Mouse (Mus musculus) inflammation-experienced regulatory T-cells, adult 6 months (primary cell): ENCODE measurements around the gene Brpf1. TPM values are rescaled to one million over a fixed set of nuclear protein-coding genes. Genes with fewer than 3 reads are reported as not detected.

ENCODE experiments used
- ATAC-seq: one replicate; pipeline ENCODE4 v1.8.0; 2017
- polyA plus RNA-seq, 3 experiments: library from polyadenylated mRNA; unstranded; fragments of 100-300 nt; shearing (Covaris generic); gene quantifications; one replicate each; pipeline ENCODE4 v1.2.1; 2017

The Brpf1 gene
- polyA plus RNA-seq, 3 experiments from 2014 or later: 9.2 to 15.3 (median 13.7) TPM

DNA sequence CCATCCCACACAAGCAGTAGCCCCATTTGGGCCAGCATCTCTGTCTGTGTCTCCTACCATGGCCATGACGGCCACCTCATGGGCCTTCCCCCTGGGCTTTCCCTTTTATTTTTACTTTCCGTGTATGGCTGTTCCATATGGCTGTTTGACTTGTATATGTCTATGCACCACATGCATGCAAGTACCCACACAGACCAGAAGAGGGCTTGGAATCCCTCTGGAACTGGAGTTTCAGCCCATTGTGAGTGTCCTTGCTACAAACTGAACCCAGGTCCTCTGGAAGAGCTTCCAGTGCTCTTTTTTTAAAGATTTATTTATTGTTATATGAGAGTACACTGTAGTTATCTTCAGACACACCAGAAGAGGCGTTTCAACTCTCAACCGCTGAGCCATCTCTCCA, 54.5 kb downstream of the Brpf1 start:
- no peak for ATAC-seq

DNA sequence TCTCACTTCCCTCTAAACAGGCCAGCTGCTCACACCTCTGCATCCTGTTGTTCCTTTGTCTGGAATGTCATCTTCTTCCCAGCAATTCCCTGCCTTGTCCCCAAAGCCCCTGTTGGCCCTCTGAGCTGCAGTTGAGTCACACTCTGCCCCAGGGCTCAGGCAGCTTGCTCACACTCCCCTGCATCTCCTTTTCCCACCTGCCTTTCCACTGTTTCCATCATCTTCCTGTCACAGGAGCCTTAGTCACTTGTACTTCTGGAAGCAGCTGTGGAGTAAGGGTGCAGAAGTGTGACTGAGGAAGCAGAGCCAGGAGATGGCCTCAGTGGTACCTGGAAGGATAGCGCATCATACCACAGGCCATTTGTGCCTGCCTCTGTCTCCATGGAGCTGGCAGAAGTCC, 55.3 kb downstream of the Brpf1 start:
- no peak for ATAC-seq

DNA sequence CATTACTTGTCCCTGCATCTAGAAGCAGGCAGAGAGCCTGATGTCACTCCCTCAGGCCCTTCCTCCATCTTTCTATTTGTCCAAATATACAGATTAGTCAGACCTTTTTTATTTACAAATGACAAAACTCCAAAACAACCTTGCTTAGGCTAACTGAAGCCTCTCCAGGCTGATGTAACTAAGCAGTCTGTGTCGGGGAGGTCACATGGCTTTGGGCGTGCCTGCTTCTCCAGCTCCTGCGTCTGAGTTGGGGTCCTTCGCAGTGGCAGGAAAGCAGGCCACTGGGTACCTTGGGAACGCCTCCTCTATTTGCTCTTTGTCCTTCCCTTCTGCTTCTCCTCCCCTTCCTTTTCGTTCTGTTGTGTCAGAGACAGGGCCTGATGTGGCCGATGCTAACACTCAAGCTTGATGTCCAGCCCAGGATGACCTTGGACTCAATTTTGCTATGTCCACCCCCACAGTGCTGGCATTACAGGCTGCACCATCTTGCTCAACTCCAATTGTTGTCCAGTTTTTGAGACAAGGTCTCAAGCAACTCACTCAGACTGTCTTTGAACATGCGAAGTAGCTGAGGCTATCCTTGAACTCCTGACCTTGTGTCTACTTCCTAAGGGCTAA, 57.7 kb downstream of the Brpf1 start:
- no peak for ATAC-seq

DNA sequence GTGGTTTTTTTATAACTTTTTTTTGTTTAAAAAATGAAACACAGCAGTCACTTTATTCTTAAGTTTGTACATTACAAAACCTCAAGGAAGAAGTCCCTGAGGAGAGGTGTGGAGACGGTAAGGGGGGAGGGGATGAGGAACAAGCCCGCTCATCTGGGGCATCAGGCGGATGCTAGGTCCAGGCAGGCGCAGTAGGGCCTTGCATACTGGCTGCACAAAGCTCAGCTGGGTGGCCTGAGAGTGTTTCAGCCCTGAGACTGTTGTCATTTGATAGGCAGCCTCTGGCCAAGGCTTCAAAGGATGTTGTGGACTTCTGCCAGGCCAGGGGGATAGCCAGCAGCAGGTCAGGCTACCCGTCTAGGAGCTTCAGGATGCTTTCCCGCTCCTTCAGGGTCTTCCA, 59.7 kb downstream of the Brpf1 start:
- no peak for ATAC-seq

DNA sequence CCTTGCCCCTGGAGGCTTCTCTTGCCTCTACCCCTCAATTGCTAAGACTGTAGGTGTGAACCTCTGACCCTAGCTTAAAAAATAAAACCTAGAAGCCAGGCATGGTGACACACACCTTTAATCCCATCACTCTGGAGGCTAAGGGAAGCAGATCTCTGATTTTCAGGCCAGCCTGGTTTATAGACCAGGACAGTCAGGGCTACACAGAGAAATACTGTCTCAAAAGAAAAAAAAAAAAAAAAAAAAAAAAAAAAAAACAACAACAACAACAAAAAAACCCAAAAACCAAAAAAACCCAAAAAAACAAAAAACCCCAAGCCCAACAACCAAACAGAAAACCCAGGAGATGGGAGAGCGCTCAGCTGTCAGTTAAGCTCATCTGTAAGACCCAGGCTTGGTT, 60.6 kb downstream of the Brpf1 start:
- no peak for ATAC-seq

DNA sequence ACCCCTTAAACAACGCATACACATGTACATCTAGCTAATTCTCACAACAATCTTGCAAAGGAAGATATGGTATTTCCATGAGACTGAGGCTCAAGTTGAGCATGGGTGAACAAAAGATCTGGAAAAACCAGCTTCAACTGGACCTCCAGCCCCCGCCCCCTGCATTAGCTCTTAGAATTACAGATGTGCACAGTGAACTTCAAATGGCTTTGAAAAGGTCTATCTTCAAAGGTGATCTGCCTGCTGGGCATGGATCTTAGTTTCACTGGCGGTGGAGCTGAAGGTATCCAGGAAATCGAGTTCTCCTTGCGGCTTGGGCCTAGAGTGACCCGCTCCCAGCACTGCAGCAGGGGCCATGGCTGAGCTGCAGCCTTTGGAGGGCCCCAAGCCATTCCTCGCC, 61.2 kb downstream of the Brpf1 start:
- ATAC-seq: no peak

DNA sequence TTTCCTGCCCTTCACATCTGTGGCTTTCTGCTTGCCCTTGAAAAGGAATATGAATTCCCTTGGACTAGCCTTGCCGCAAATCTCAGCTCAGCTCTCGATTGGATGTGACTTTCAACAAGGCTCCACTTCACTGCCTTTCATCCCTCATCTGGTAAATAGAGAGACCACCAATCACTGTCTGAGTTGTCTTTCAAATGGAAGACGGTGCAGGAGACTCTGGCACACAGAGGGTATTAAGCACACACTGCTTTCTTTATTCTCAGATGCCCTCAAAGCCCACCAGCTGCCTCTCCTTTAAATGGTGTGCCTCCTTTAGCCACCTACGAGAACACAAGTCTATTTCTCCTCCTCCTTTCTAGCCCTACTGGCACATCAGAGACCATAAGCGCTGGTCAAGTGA, 61.6 kb downstream of the Brpf1 start:
- no peak for ATAC-seq

DNA sequence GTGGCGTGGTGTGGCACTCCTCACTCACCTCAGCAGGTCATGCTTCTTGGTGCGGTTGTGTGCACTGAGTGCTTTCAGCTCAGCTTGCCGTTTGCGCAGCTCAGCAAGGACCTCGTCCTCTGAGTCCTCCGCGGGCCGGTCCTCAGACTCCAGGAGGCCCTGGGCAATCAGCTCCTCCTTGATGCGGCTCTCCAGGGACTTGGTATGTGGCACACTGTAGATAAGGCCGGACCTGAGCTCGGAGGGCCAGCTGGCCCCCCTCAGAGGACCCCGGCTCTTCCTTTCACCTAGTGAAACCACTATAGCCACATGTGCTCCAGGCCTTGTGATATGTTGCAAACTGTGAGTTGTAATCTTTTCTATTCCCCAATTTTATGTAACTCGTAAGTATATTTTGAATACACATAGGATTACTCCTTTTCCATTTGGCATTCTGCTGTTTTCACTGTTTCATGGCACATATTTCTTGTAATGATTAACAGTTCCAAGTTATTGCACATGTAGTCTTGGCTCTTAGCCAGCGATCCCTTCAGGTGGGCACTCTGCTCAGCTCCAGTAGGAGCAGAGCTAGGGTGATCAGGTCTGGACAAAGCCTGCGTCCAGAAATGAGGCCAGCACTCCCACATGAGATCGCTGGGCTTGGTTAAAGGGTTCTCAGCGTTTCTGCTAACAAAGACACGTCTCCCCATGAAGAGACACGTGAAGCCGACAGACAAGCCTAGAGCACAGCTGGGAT, 63.4 kb downstream of the Brpf1 start:
- ATAC-seq: no peak

DNA sequence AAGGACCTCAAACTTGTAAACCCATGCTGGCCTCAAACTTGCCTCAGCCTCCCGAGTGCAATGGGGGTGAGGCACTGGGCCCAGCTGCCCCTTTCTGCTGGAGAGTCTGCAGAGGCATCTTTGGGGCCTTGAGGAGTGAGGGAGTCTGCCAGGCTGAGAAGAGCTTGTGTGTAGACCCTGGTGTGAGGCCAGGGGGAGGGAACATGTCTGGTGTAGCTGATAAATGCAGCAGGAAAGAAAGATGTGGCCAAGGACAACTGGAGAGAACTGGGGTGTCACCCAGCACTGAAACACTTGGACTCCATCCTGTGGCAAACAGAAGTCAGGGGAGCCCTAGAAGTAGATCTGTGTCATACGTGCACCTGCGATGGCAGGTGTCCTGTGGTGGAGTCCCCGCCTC, 66.6 kb downstream of the Brpf1 start:
- no peak for ATAC-seq

Other genes starting within 250 kb of the Brpf1 start
- 10 to 100 TPM; 33.6 to 48.8 (median 47.2) TPM for gene Setd5, start 229.8 kb upstream of the Brpf1 start, polyA plus RNA-seq
- under 1 TPM in 2 of 3 experiments, not detected in 1; 0.84 to 0.95 TPM for gene Lhfpl4, start 111.8 kb upstream of the Brpf1 start, polyA plus RNA-seq
- 10 to 100 TPM; 12.0 to 18.4 (median 16.2) TPM for gene Mtmr14, start 69.3 kb upstream of the Brpf1 start, polyA plus RNA-seq
- under 1 TPM in 2 of 3 experiments, not detected in 1; 0.21 to 0.22 TPM for gene Cpne9, start 24.8 kb upstream of the Brpf1 start, polyA plus RNA-seq
- 10 to 100 TPM; 12.7 to 23.8 (median 20.9) TPM for gene Ogg1, start 19.8 kb downstream of the Brpf1 start, polyA plus RNA-seq
- 1 to 10 TPM; 1.3 to 2.6 (median 2.2) TPM for gene Camk1, start 36.8 kb downstream of the Brpf1 start, polyA plus RNA-seq
- gene Tada3, start 70.7 kb downstream of the Brpf1 start, polyA plus RNA-seq: 10 to 100 TPM; 27.5 to 44.5 (median 43.3) TPM
- gene Arpc4, start 71.0 kb downstream of the Brpf1 start, polyA plus RNA-seq: 100 to 1,000 TPM; 516 to 980 (median 581) TPM
- 10 to 100 TPM in 2 of 3 experiments, 1 to 10 TPM in 1; 6.6 to 18.5 (median 16.4) TPM for gene Ttll3, start 82.1 kb downstream of the Brpf1 start, polyA plus RNA-seq
- 10 to 100 TPM in 2 of 3 experiments, 1 to 10 TPM in 1; 6.5 to 13.4 (median 12.0) TPM for gene Rpusd3, start 112.2 kb downstream of the Brpf1 start, polyA plus RNA-seq
- not detected for gene Cidec, start 128.6 kb downstream of the Brpf1 start, polyA plus RNA-seq
- gene Jagn1, start 135.4 kb downstream of the Brpf1 start, polyA plus RNA-seq: 10 to 100 TPM; 50.3 to 60.1 (median 56.3) TPM
- gene Il17re, start 151.3 kb downstream of the Brpf1 start, polyA plus RNA-seq: 1 to 10 TPM in 2 of 3 experiments, under 1 TPM in 1; 0.69 to 8.2 (median 1.9) TPM
- gene Il17rc, start 164.3 kb downstream of the Brpf1 start, polyA plus RNA-seq: under 1 TPM in 2 of 3 experiments, not detected in 1; 0.32 to 0.47 TPM
- 1 to 10 TPM; 6.1 to 9.2 (median 8.1) TPM for gene Creld1, start 176.2 kb downstream of the Brpf1 start, polyA plus RNA-seq
- under 1 TPM in 1 of 3 experiments, not detected in 2; 0.17 TPM for gene Prrt3, start 194.8 kb downstream of the Brpf1 start, polyA plus RNA-seq
- 10 to 100 TPM; 57.0 to 69.1 (median 62.4) TPM for gene Emc3, start 224.5 kb downstream of the Brpf1 start, polyA plus RNA-seq
- 1 to 10 TPM; 1.4 to 9.7 (median 2.0) TPM for gene Fancd2, start 224.5 kb downstream of the Brpf1 start, polyA plus RNA-seq